Mouse (Mus musculus) neural tube, embryonic 15.5 days (tissue): Measurements from ENCODE around the gene Hibch. TPM values are rescaled to one million over a fixed set of nuclear protein-coding genes. Genes with fewer than 3 reads are reported as not detected.
A peak's percentile ranks its signal among the peaks of the same experiment; 100 is the strongest.
"Not testable (repeated sequence)": the region's sequence is repeated elsewhere in the genome, so short reads cannot be mapped to it uniquely, and the experiment has no call there.

Experiments used
- ATAC-seq: fragments of 200-750 bp; cut with Nextera tagmentation; 2 replicates; pipeline ENCODE4 v1.8.0; 2017; ENCODE audit warnings: mild to moderate bottlenecking, moderate TSS enrichment, moderate library complexity; ENCODE audit not compliant: low FRiP score
- H3K27ac ChIP-seq: fragments of 300-500 bp; sonication (generic); replicated peaks from 2 replicates; pipeline ENCODE4 v1.5.1; 2015; ENCODE audit warnings: mild to moderate bottlenecking, inconsistent platforms
- H3K27me3 ChIP-seq: fragments of 300-500 bp; sonication (generic); replicated peaks from 2 replicates; pipeline ENCODE4 v1.6.1; 2015; ENCODE audit warnings: inconsistent platforms
- H3K36me3 ChIP-seq: fragments of 300-500 bp; sonication (generic); 2 replicates; pipeline ENCODE4 v1.6.1; 2015; ENCODE audit warnings: inconsistent platforms
- H3K4me1 ChIP-seq: fragments of 300-500 bp; sonication (generic); 2 replicates; pipeline ENCODE4 v1.6.1; 2015; ENCODE audit warnings: inconsistent platforms
- H3K4me2 ChIP-seq: fragments of 300-500 bp; sonication (generic); 2 replicates; pipeline ENCODE4 v1.6.1; 2015; ENCODE audit warnings: inconsistent platforms, mild to moderate bottlenecking, moderate library complexity
- H3K4me3 ChIP-seq: fragments of 300-500 bp; sonication (generic); replicated peaks from 2 replicates; pipeline ENCODE4 v1.5.1; 2015; ENCODE audit warnings: mild to moderate bottlenecking, inconsistent platforms
- H3K9ac ChIP-seq: fragments of 300-500 bp; sonication (generic); replicated peaks from 2 replicates; pipeline ENCODE4 v1.6.1; 2015; ENCODE audit warnings: mild to moderate bottlenecking, inconsistent platforms
- H3K9me3 ChIP-seq: fragments of 300-500 bp; sonication (generic); replicated peaks from 2 replicates; pipeline ENCODE4 v1.6.1; 2016; ENCODE audit warnings: inconsistent platforms
- WGBS: fragments of 180-500 bp; shearing (Covaris S2); methylation state at CpG from one replicate; pipeline ENCODE4 v1.1.7; 2015; ENCODE audit warnings: mixed read lengths; 5-methylcytosine and 5-hydroxymethylcytosine counted together
- polyA plus RNA-seq: library from polyadenylated mRNA; unstranded; fragments of >200 nt; fragmentation: Nextera tagmentation; extraction: Ambion mirVana; gene quantifications from 2 replicates; pipeline ENCODE4 v1.2.1, GENCODE M21; 2015

Hibch gene
- polyA plus RNA-seq, 1 experiment from 2014 or later, result 30.9 TPM

- peaks cover 28% of the 10 kb centered on the region for H3K4me1 ChIP-seq
- H3K9me3 ChIP-seq, result no peaks in the 10 kb centered on the region
- H3K4me2 ChIP-seq, result peak within 1 kb of the TSS; percentile 86
- ATAC-seq, result peak; percentile 92
- no peaks in the 10 kb centered on the region for H3K27me3 ChIP-seq
- H3K4me3 ChIP-seq, result peak within 1 kb of the TSS; percentile 74
- peak within 1 kb of the TSS; percentile 92 for H3K9ac ChIP-seq
- peak within 1 kb of the TSS; percentile 92 for H3K27ac ChIP-seq
- H3K36me3 ChIP-seq, result no peaks in the 10 kb centered on the region
- 1% methylated on average over 56 of the region's 59 CpGs for WGBS
Observed at GRCm38 (mm10) chr1:52816910-52817812, 27.6 kb upstream of the Hibch start, which contains the start of gene Inpp1. Inpp1 (minus strand) TSS chr1:52817688.

- Histone ChIP-seq H3K4me3 (peak overlapping the region; percentile 74), H3K27me3 (no peaks in the 10 kb centered on the region), H3K9me3 (no peaks in the 10 kb centered on the region), H3K4me1 (peaks cover 28% of the 10 kb centered on the region), H3K36me3 (no peaks in the 10 kb centered on the region), H3K4me2 (peak overlapping the region; percentile 86), H3K9ac (peak overlapping the region; percentile 92), H3K27ac (peak overlapping the region; percentile 92)
- 2% methylated on average over 7 of the region's 7 CpGs for WGBS
- no peak for ATAC-seq
Observed at GRCm38 (mm10) chr1:52817813-52818147, 26.9 kb upstream of the Hibch start.

- WGBS, result 93% methylated on average over 3 of the region's 3 CpGs
- no peak overlapping the region for H3K9ac ChIP-seq
- H3K36me3 ChIP-seq, result no peaks in the 10 kb centered on the region
- ATAC-seq, result no peak
- no peaks in the 10 kb centered on the region for H3K9me3 ChIP-seq
- H3K27me3 ChIP-seq, result no peaks in the 10 kb centered on the region
- H3K4me2 ChIP-seq, result no peak overlapping the region
- no peak overlapping the region for H3K27ac ChIP-seq
- peaks cover 2% of the 10 kb centered on the region; the same call in 1 of the 2 replicates for H3K4me1 ChIP-seq
- no peak overlapping the region for H3K4me3 ChIP-seq
Observed at GRCm38 (mm10) chr1:52839099-52839498, 5.6 kb upstream of the Hibch start.

- no peaks in the 10 kb centered on the region for H3K36me3 ChIP-seq
- H3K27me3 ChIP-seq, result no peaks in the 10 kb centered on the region
- H3K9ac ChIP-seq, result peak overlapping the region; percentile 75
- peak overlapping the region; percentile 75 for H3K4me2 ChIP-seq
- peaks cover 13% of the 10 kb centered on the region for H3K4me1 ChIP-seq
- ATAC-seq, result no peak; the same call in 1 of the 2 replicates
- no peaks in the 10 kb centered on the region for H3K9me3 ChIP-seq
- peak overlapping the region; percentile 65 for H3K4me3 ChIP-seq
- 21% methylated on average over 3 of the region's 3 CpGs for WGBS
- H3K27ac ChIP-seq, result peak overlapping the region; percentile 89; the same call in 1 of the 2 replicates
Observed at GRCm38 (mm10) chr1:52844354-52844753, 375 bp upstream of the Hibch start.

GRCm38 (mm10) chr1:52846556-52846955 lies 1.8 kb downstream of the Hibch start:
- Histone ChIP-seq H3K4me1 (peaks cover 13% of the 10 kb centered on the region), H3K9me3 (no peaks in the 10 kb centered on the region), H3K9ac (no peak overlapping the region), H3K4me2 (no peak overlapping the region), H3K27ac (no peak overlapping the region), H3K27me3 (no peaks in the 10 kb centered on the region), H3K4me3 (no peak overlapping the region), H3K36me3 (no peaks in the 10 kb centered on the region)
- ATAC-seq, result no peak
- 95% methylated on average over 4 of the region's 4 CpGs for WGBS

- WGBS, result 79% methylated on average over 4 of the region's 4 CpGs
Observed at GRCm38 (mm10) chr1:52849422-52849821, 4.7 kb downstream of the Hibch start.

GRCm38 (mm10) chr1:52854029-52854428 lies 9.3 kb downstream of the Hibch start:
- H3K9me3 ChIP-seq, H3K4me1 ChIP-seq, H3K36me3 ChIP-seq, H3K27me3 ChIP-seq, H3K4me2 ChIP-seq, H3K4me3 ChIP-seq, H3K9ac ChIP-seq, H3K27ac ChIP-seq: not testable (repeated sequence)
- ATAC-seq, result 0 out of 2 replicates have a peak, but pooled peaks have one; percentile 55
- 67% methylated on average over 1 of the region's 1 CpGs for WGBS

More at GRCm38 (mm10) chr1:52849422-52849821, 4.7 kb downstream of the Hibch start:
- Histone ChIP-seq H3K9ac (no peak overlapping the region), H3K36me3 (no peaks in the 10 kb centered on the region), H3K4me2 (no peak overlapping the region), H3K27ac (no peak overlapping the region), H3K27me3 (no peaks in the 10 kb centered on the region), H3K9me3 (no peaks in the 10 kb centered on the region), H3K4me3 (no peak overlapping the region), H3K4me1 (peaks cover 8% of the 10 kb centered on the region)
- ATAC-seq, result no peak

GRCm38 (mm10) chr1:52855904-52856601 lies 11.3 kb downstream of the Hibch start:
- Histone ChIP-seq H3K27me3 (no peaks in the 10 kb centered on the region), H3K9me3 (no peaks in the 10 kb centered on the region), H3K36me3 (peaks cover 8% of the 10 kb centered on the region; the same call in 1 of the 2 replicates), H3K4me1 (no peaks in the 10 kb centered on the region), H3K4me3 (no peak overlapping the region), H3K9ac (no peak overlapping the region), H3K4me2 (no peak overlapping the region), H3K27ac (no peak overlapping the region)
- 92% methylated on average over 7 of the region's 7 CpGs for WGBS
- ATAC-seq, result no peak

GRCm38 (mm10) chr1:52864220-52864619 lies 19.5 kb downstream of the Hibch start:
- WGBS, result 96% methylated on average over 1 of the region's 1 CpGs
- no peaks in the 10 kb centered on the region for H3K27me3 ChIP-seq
- ATAC-seq, result no peak
- no peak overlapping the region for H3K4me2 ChIP-seq
- H3K9ac ChIP-seq, result no peak overlapping the region
- H3K4me3 ChIP-seq, result no peak overlapping the region
- no peaks in the 10 kb centered on the region for H3K9me3 ChIP-seq
- H3K27ac ChIP-seq, result no peak overlapping the region
- H3K36me3 ChIP-seq, result peaks cover 11% of the 10 kb centered on the region; the same call in 1 of the 2 replicates
- H3K4me1 ChIP-seq, result no peaks in the 10 kb centered on the region

- ATAC-seq, result no peak
- WGBS, result 96% methylated on average over 3 of the region's 3 CpGs
- Histone ChIP-seq H3K9me3 (no peaks in the 10 kb centered on the region), H3K4me3 (no peak overlapping the region), H3K27me3 (no peaks in the 10 kb centered on the region), H3K4me1 (no peaks in the 10 kb centered on the region), H3K4me2 (no peak overlapping the region), H3K36me3 (peaks cover 3% of the 10 kb centered on the region; the same call in 1 of the 2 replicates), H3K9ac (no peak overlapping the region), H3K27ac (no peak overlapping the region)
Observed at GRCm38 (mm10) chr1:52866007-52866406, 21.3 kb downstream of the Hibch start.

- H3K27ac ChIP-seq, result no peak overlapping the region
- H3K9ac ChIP-seq, result no peak overlapping the region
- H3K4me2 ChIP-seq, result no peak overlapping the region
- WGBS, result 98% methylated on average over 1 of the region's 1 CpGs
- no peak for ATAC-seq
- H3K9me3 ChIP-seq, result no peaks in the 10 kb centered on the region
- no peaks in the 10 kb centered on the region for H3K27me3 ChIP-seq
- H3K36me3 ChIP-seq, result no peaks in the 10 kb centered on the region; the same call in 1 of the 2 replicates
- no peaks in the 10 kb centered on the region for H3K4me1 ChIP-seq
- no peak overlapping the region for H3K4me3 ChIP-seq
Observed at GRCm38 (mm10) chr1:52867876-52868275, 23.1 kb downstream of the Hibch start.
